Mouse (Mus musculus): ENCODE measurements around the gene Slc12a8.

Gene Slc12a8

DNA sequence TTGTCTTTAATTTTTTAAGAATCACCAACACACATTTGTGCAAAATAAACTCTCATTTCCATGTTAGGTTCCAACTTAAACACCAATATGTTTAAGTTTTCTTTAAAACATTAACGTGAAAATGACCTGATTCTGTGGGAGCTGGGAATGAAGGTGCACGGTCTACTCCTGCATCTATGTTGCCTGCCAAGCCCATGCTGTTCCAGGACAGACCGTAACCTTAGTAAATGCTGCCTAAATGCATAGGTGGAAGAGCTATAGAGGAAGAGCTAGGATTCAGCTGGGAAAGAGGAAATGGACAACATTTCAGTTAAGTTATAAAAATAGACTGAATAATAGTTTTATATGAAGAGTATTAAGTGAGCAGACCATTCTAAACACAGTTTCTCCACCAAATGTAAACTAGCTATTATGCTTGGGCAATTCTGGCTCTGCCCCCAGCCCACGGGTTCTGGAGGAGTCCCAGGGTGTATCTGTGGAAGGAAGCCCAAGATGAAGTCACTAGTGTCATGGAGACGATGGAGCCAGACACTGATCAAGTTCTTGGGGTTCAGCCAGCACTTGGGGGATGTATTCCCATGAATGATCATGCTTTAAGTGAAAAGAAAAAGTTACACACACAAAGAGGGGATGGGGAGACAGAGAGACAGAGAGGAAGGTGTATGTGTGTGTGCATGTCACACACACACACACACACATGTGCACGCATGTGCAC lies 95.1 kb downstream of the Slc12a8 start:
- no peak for DNase-seq

DNA sequence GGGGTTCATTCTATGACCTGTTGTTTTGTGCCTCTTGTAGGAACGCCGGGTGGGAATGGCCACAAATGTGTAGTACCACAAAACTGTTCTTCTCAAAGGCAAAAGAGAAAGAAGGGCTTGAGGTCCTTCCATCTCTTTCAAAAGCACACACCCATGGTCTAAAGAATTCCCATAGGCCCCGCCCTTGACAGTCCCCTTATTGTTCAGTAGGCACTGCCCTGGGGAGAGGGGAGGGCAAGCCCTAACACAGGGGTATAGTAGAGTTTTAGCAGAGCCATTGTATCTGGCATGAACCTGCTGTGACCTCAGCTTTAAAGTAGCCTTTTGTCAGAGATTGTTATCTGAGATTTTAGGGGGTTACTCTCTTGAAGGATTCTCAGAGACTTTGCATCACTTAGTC lies 98.9 kb downstream of the Slc12a8 start:
- no peak for DNase-seq

DNA sequence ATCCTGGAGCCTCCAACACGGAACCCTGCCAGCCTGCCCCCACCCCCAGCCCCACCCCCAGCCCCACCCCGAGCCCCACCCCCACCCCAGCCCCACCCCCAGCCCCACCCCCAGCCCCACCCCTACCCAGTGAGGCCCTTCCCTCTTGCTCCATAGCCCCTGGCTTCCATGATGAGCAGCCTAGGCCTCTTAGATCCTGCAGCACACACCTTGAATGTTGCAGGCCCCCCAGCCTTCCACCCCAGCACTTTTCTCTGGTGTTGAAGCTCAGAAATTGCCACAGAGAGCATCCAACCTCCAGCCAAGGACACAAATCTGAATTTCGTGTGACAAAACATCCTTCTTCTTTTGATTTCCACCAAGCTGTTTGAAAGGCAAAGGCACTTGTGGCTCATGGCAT lies 104.7 kb downstream of the Slc12a8 start:
- DNase-seq = no peak

DNA sequence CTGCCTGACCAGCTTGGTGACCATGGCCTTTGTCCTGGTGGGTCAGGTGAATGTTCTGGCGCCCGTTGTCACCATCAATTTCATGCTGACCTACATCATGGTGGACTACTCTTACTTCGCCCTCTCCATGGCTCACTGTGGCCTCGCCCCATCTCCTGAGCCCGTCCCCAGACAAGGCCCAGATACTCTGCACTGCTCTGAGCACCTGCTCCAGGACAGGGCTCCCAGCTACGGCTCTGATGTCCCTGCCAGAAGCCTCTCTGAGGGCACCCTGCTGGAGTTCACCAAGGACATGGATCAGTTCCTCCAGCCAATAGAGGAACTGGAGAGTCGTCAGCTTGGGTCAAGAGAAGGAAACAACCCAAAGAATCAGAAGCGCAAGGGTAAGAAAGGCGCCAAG lies 107.5 kb downstream of the Slc12a8 start:
- no peak for DNase-seq

DNA sequence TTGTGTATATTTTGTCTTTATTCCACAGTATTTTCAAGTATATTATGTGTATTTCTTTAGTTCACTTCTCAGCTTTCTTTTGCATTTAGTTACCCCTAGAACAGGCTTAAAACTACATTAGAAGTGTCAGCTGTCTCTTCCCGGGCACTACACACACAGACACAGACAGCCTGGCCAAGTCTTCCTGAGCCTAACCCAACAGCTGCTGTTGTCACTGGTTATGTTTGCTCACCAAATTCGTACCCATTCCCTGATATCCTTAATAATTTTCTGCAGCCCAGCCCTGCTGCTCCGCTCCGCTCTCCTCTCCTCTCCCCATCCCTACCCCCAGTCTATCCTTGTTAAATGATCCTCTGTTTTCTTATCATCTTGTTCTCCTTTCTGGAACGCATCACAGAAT lies 112.4 kb downstream of the Slc12a8 start:
- DNase-seq = no peak

DNA sequence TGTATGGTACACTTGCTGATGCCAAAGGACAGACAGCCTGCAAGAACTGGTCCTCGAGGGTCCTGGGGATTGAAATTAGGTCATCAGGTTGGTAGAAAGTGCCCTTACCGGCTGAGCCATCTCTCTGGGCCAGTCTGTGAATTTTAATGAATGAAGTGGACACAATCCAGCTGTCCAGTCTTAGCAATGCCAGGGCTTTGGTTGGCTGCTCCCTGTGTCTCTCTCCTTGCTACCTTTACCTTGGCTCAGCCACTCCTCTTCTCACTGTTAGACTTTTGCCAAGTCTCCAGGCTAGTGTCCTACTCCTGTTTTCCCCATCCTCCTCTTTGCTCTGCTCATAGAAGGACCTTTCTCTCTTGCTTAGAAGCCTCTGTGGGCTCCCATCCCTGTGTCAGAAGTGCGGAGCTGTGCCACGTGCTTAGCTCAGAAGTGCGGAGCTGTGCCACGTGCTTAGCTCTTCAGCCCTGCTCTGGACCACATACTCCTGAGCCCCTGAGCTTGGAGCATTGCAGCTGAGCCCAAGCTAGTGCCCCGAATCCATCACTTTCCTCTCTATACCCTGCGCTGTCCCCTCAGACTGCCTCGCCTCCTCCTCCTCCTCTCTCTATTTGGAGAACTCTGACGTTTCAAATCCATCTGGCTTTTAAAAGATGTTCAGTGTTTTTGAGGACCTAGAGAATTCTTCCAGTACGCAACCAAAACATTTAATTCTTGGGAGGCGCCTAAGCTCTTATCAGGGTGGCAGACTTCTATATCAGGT lies 118.9 kb downstream of the Slc12a8 start:
- DNase-seq = no peak

DNA sequence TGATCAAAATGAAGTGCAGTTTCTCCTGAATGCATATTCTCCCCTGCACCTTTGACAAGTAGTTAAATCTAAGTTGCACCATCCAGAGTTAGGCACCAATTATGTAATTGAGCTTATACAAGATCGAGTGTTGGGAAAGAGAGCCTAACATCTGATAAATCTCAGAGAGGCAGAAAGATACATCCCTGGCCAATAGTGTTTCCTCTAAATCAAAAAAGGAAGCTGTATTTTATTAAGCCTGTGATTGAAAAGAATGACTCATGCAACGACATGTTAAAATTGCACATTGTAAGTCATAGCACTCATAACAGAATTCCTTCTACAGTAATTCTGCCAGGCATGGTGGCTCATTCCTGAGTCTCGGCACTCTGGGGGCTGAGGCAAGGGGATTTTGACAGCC lies 124.7 kb downstream of the Slc12a8 start:
- no peak for DNase-seq

DNA sequence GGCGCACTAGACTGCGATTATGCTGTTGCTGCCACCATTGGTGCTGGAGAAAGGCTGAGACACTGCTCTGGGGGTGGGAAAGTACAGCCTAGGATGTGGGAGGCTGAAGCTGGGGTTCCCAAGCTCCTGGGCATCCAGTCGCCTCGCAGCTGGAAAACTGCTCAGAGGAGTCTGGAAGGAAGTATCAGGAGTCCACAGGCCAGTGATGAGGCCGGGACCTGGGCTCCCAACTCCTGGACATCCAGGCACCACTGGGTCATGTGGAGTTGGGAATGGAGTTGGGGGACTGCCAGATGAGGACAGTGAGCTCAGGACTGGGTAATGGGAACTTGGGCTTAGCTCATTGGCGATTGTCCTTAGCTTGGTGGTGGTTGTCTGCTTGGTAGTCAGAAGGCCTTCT lies 136.0 kb downstream of the Slc12a8 start:
- no peak for DNase-seq

DNA sequence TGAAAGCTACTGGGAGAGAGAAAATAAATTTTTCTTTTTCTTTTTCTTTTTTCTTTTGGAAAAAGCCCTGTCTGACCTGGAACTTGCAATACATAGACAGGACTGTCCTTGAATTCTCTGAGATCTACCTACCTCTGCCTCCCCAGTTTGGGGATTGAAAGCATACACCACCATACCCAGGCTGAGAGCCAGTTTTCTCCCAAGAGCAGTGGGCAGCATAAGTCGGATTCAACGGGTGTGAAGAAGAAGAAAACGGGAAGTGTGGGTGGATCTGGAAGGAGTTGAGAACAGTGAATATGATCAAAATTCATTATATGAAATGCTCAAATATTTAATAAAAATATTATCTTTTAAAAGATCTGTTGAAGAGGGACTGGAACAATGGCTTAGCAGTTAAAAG lies 138.3 kb downstream of the Slc12a8 start:
- no peak for DNase-seq

DNA sequence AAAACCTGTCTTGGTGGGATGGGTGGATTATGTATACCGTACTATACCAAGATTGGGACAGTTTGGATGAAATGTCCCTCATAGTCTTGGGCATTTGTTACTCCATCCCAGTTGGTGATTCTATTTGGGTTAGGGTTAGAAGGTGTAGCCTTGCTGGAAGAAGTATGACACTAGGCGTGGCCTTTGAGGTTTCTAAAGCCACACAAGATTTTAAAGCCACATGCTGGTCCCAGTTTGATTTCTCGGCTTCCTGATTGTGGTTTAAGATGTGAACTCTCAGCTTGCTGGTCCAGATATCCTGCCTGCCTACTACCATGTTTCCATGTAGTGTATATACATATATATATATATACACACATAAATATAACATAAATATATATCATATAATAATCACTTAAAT lies 140.1 kb downstream of the Slc12a8 start:
- no peak for DNase-seq

DNA sequence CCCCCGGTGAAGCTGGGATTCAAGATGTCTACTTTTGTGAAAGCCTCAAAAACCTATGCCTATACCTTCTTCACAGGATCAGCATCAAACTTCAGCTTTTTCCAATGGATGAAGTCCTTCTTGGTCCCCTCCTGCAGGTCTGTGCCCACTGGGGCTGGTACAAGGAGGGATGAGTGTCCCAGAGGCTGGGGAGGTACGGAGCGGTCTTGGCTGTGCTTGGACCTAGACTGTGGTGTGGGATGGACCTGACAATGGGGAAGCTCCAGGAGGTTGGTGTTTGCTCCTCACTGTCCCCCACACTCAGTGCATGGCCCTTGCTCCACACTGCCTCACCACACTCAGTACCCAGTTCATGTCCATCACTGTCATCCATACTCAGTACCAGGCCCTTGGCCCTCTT lies 141.0 kb downstream of the Slc12a8 start:
- no peak for DNase-seq

DNA sequence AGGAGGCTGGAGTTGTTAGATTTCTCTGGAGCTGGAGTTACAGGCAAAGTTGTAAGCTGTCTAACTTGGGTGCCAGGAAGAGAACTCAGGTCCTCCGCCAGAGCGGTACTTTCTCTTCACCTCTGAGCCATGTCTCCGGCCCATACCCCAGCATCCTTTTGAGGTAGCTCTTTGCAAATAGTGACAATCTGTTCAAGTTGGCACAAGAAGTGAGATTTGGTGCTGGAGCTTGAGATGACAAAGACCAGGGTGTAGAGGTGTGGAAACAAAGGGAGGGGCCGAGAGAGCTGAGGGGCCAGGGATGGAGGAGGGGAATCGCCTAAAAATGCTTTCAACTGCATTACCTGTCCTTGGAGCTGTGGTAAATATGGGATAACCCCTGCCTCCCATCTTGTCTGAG lies 142.4 kb downstream of the Slc12a8 start:
- DNase-seq = no peak

DNA sequence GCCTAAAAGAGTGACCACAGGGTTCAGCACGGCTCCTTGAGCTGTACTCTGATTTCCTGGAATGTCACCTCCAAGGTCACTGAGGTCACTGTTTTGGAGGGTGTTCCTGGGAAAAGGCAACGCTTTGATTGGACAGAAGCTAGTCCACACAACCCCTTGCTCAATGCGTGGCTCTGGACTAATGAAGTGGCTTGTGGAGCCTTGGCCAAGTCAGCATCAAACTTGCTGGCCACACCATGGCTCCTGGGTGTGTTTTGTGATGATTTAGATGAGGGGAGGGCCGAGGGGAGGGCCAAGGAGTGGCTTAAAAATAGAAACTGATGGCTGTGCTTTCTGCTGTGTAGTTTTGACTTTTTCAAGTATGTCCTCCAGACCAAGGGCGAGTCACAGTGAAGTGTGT lies 143.0 kb downstream of the Slc12a8 start:
- DNase-seq = no peak

DNA sequence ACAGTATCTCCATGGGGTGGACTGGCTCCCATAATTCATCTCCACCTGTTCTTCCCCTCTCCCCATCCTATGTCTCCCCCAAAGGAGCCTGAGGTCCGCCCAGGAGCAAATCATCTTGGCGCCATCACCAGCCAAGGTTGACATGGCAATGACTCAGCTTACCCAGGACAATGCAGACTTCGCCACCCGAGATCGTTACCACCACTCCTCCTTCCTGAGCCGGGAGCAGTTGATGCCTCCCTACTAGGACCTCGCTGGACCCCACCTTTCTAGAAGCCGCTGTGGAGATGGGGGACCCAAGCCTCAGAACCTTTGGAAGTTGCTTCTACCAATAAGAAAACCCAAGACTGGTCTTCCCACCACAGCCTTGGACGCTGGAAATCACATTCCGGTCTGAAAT lies 145.7 kb downstream of the Slc12a8 start:
- DNase-seq = no peak

DNA sequence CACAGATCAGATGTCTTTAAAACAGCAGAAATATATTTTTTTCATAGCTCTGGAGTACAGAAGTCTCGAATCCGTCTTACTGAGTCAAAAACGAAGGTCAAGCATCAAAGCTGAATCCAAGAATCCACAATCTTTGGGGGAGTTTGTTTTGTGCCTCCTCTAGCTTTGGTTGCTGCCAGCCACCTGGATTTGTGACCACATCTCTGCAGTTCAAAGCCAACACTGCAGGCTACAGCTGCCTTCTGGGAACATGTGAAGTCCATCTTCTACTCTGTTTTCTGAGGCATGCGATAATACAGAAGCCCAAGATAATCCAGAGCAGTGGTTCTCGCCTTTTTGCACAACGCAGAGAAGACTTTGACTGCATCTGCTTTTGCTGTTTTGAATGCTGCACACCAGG lies 149.1 kb downstream of the Slc12a8 start:
- no peak for DNase-seq

DNA sequence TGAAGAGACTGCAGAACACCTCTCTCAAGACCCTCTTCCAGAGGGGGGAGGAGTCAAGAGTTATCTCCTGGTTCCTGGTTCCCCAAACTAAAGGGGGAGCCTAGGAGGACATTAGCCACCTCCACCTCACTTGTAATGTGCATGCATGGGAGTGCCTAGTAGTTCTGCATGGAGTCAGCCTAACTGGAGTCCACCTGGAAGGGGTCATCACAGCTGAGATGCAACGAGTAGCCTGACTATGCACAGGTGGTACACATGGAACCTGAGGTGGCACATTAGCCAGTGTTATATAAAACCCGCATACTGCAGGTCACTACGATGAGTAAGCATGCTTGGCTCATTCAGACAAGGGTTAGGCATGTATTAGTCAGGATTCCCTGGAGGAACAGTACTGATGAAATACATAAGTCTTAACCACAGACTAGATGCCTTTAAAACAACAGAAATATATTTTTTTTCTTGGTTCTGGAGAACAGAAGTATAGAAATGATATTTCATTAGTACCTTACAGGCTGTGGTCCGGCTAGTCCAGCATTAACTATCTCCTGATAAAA lies 149.9 kb downstream of the Slc12a8 start:
- DNase-seq = no peak

DNA sequence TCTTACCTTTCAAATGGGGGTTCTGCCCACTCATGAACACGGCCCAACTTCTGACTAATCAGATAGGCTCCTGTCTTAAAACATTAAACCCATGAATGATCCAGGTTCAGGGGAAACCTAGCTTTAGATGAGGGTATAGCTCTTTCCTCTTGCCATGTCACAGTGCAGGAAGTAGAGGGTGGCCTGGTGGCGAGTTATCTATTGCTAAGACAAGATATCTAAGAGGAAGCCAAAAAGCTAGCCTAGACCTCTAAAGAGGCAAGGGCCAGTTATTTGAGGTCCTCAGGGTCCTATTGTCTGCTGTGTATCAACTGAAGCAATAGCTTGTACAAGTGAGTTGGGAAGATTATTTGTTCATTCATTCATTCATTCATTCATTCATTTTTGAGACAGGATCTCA lies 151.3 kb downstream of the Slc12a8 start:
- DNase-seq = no peak

DNA sequence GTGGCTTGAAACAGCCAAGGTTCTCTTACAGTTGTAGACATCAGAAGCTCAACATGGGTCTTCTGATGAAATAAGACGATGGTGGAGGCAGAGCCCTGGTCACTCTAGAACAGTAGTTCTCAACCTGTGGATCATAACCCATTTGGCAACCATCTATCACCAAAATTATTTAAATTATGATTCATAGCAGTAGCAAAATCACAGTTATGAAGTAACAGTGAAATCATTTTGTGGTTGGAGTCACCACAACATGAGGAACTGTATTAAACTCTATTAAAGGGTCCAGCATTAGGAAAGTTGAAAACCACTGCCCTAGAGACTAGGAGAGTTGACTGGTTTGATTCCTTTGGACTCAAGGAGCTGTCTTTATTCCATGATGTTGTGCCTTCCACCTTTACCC lies 151.9 kb downstream of the Slc12a8 start:
- DNase-seq = no peak

DNA sequence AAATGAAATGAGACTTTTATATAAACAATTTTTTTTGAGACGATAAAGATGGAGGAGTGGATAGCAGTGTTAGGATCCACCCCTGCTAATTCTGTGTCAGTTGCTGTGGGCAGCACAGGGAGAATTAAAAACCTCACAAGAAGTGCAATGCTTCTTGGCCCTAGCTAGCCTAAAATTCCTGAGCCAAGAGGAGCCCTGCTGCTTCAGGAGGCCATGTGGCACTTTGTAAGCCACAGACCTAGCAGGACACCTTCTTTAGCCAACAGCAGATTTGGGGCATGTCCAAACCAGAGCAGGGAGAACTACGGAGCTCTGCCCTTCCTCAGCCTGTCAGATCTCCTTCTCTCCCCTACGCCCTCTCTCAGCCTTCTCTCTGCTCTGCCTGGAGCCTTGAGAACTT lies 153.2 kb downstream of the Slc12a8 start:
- DNase-seq = no peak

DNA sequence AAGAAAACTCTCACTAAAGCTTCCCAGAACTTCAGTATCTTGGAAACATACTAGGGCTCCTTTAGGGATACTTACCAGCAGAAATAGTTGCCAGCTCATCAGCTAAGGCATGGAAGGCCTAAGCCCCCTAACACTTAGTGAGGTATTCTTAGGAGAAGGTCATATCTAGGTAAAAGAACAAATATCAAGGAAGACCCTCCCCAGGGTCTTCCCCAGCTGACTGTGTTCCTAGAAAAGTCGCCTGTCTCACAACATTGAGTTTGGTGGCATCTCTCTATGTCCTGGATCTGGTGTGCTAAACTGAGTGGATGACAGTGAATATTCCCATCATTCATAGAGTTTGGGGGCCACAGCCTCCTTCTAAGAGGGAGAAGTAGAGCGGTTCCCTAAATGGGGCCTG lies 153.8 kb downstream of the Slc12a8 start:
- no peak for DNase-seq

DNA sequence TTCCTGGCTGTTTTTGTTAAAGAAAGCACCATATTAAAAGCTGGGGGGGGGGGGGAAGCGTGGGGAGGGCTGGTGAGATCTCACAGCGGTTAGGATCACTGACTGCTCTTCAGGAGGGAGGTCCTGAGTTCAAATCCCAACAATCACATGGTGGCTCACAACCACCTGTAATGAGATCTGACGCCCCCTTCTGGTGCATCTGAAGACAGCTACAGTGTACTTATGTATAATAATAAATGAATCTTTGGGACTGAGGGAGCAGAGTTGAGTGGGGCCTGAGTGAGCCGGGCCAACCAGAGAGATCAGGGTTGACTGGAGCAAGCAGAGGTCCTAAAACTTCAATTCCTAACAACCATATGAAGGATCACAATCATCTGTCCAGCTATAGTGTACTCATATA lies 155.1 kb downstream of the Slc12a8 start:
- DNase-seq = no peak

DNA sequence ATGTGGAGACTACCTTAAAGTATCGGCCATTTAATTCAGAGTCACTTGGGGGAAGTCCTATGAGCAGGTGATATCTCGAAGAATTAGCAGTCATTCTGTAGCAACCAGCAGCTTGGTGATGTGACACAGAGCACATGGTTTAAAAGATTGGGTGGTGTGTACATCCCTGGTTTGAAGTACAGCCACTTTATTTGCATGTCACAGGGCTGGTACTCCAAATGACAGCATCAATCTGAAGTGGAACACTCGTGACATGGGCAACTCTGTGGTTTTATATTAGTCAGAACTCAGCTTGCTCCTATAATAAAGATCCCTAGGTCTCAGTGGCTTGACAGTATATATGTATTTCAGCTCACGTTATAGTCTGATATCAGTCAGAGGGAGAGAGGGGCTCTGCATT lies 155.5 kb downstream of the Slc12a8 start:
- DNase-seq = no peak

DNA sequence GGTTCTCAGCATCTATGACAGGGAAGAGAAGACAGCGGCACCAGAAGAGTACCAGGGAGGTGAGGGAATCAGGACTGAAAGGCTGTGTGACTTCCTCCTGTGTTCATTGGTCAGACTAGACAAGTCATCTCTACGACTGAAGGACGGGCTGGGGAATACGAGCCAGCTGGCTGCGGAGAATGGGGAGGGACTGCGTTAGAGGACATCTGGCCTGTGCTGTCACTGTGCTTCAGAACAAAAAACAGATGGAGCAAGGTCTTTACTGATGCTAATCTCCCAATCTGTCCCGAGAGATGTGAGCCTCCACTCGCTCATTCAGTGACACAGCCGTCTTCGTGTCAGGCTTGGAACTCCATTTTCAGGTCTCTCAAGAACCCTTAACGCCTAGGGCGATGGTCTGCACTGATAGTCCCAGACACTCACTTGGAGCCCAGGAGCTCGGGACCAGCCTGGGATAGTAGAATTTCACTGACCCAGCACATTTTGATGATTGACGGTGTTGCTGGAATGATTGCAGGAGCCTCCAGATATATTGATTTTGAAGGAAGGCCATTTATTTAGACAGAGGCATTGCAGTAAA lies 156.5 kb downstream of the Slc12a8 start:
- DNase-seq = no peak

DNA sequence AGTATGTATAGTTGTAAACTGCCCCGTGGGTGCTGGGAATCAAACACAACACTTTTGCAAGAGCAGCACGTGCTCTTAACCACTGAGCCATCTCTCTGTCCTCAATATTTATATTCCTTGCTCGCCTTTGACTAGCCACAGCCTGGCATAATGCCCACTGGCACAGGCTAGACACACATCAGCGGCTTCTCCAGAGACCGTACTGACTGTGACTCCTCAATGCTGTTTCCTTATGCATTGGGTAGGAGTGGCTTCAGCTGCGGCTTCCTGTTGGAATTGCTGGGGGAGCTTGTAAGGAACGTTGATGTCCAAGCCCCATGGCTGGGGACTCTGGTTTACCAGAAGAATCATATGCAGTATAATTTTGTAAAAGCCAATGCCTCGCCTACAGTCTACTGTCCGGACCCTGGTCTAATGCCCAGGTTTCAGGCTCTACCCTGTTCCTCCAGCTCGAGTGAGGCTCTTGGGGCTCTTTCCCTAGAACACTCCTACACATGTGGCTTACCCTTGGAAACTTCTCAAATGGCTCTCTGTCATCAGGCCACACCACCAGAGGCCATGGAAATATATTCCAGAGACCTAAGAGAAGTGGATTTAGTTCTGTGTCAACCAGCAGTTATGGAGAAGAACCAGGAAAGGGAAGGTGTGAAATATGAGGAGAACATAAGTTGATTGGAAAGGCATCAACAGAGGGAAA lies 158.2 kb downstream of the Slc12a8 start:
- no peak for DNase-seq
